Mouse (Mus musculus) right cerebral cortex, postnatal 4 days (tissue): Measurements from ENCODE around the gene Optc.

Source experiments
- DNase-seq: peaks from one replicate; pipeline ENCODE4 v3.0.0-alpha.2; 2022

The Optc gene

GRCm38 (mm10) chr1:133881813-133882212 is 26.0 kb downstream of the Optc start:
- no peak for DNase-seq

- DNase-seq = no peak
Observed at GRCm38 (mm10) chr1:133878825-133879423, 28.9 kb downstream of the Optc start.

GRCm38 (mm10) chr1:133876936-133877335 is 30.9 kb downstream of the Optc start:
- no peak for DNase-seq

- no peak for DNase-seq
Observed at GRCm38 (mm10) chr1:133873086-133873813, 34.5 kb downstream of the Optc start.

- no peak for DNase-seq
Observed at GRCm38 (mm10) chr1:133871241-133871640, 36.6 kb downstream of the Optc start.

GRCm38 (mm10) chr1:133869221-133869620 is 38.6 kb downstream of the Optc start:
- DNase-seq = no peak

- DNase-seq = peak; percentile 16
Observed at GRCm38 (mm10) chr1:133863257-133863997, 44.4 kb downstream of the Optc start.

GRCm38 (mm10) chr1:133861028-133861427 is 46.8 kb downstream of the Optc start:
- no peak for DNase-seq

- DNase-seq = no peak
Observed at GRCm38 (mm10) chr1:133859821-133860711, 47.7 kb downstream of the Optc start.

- DNase-seq = no peak
Observed at GRCm38 (mm10) chr1:133859257-133859656, 48.5 kb downstream of the Optc start.

GRCm38 (mm10) chr1:133857781-133858180 is 50.0 kb downstream of the Optc start:
- DNase-seq = no peak

GRCm38 (mm10) chr1:133857171-133857570 is 50.6 kb downstream of the Optc start:
- no peak for DNase-seq

- no peak for DNase-seq
Observed at GRCm38 (mm10) chr1:133856655-133857054, 51.1 kb downstream of the Optc start.

GRCm38 (mm10) chr1:133856133-133856541 is 51.7 kb downstream of the Optc start:
- peak; percentile 10 for DNase-seq

- peak; percentile 56 for DNase-seq
Observed at GRCm38 (mm10) chr1:133855274-133856017, 52.4 kb downstream of the Optc start.

GRCm38 (mm10) chr1:133854421-133855273 is 53.2 kb downstream of the Optc start:
- DNase-seq = peak; percentile 33
